Mouse (Mus musculus): ENCODE measurements around the gene Enam. TPM values are rescaled to one million over a fixed set of nuclear protein-coding genes. Genes with fewer than 3 reads are reported as not detected.
"Not testable (repeated sequence)": the region's sequence is repeated elsewhere in the genome, so short reads cannot be mapped to it uniquely, and the experiment has no call there.

The Enam gene
- total RNA-seq (2021) = not detected

DNA sequence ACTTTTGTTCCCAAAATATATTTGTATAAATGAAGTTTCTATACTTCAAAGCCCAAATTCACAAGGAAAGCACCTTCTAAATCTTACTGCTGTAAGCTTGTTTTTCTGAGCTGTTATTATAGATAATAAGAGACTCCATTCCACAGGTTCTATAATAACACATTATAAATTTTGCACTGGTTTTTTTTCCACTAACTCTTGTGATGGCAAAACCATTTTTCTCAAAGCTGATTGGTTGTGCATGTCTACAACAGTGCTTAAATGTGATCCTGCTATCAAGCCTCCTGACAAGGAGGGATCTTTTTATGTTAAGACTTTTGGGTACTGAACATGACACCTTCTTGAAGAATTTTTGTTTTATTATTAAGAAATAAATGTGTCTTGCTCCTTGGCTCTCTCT is at the start of gene Enam:
Gene Enam, plus strand, starts transcription at position 301 of the 400 bp plus-strand sequence.
- intact Hi-C loops (cut with DNase I) = no loop called here
- no peak for DNase-seq (ENCODE audit: low spot score in 2 of 2)

DNA sequence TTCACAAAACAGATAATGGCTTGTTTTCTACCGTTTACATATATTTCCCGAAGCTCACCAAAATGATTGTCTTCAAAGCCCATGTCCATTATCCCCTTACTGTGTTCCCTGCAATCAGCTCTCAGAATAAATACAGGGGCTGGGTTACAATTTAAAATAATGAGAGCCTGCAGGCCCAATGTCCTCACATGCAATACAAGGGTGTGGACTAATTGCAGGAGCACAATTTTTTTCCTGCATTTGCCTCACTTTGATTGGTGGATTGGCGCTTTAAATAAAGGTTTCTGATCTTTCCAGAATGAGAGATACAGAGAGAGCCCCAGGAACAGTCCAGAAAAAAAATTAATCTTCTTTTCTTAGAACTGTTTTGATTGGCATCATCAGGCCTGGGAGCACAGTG is 32.1 kb upstream of the Enam start, which contains the start of gene Ambn:
Gene Ambn, plus strand, starts transcription at position 301 of the 400 bp plus-strand sequence.
- intact Hi-C loops (cut with DNase I) = no loop called here
- no peak for DNase-seq (ENCODE audit: low spot score in 2 of 2)

DNA sequence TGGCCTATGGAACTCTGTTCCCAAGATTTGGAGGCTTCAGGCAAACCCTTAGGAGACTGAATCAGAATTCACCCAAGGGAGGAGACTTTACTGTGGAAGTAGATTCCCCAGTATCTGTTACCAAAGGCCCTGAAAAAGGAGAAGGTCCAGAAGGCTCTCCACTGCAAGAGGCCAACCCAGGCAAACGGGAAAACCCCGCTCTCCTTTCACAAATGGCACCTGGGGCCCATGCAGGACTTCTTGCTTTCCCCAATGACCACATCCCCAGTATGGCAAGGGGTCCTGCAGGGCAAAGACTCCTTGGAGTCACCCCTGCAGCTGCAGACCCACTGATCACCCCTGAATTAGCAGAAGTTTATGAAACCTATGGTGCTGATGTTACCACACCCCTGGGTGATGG is 20.3 kb upstream of the Enam start:
- no peak for DNase-seq (ENCODE audit: low spot score in 2 of 2)
- intact Hi-C loops (cut with DNase I) = no loop called here

DNA sequence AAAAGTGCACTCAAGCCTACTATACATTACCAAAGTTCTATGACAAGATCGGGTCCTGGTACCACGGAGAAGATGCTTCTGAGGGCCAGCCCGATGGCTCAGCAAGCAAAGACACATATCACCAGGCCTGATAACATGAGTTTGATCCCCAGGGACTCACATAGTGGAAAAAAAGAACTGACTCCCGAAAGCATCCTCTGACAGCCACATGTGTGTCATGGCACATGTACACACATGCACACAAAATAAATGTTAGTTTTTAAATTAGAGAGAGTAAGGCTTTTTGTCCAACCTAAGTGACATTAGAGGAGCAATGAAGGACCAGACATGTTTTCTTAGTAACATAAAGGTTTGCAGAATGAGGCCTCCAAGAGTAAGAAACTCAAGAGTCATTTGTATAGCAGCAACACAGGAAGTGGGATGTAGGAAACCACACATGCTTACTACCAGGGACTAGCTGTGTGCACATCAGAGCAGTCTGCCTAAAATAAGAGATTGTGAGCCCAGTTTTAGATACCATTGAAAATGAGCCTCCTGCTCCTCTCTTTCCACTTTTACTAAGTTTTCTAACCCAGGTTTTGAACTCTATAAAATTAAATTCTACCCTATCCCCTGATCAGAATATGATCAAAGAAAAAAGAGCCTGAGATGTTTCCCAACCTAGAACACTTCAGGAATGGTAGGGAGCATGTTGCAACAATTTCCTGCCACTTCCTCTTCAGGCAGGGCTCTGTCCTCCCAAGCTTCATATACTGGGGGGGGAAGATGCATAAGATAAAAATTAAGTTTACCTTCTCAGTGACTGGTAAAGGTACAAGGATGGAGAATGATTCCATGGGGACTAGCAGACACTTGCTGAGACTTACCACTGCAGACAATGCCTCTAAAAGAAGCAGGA is 18.7 kb upstream of the Enam start:
- intact Hi-C loops (cut with DNase I) = no loop called here
- DNase-seq (ENCODE audit: low spot score in 2 of 2) = no peak

DNA sequence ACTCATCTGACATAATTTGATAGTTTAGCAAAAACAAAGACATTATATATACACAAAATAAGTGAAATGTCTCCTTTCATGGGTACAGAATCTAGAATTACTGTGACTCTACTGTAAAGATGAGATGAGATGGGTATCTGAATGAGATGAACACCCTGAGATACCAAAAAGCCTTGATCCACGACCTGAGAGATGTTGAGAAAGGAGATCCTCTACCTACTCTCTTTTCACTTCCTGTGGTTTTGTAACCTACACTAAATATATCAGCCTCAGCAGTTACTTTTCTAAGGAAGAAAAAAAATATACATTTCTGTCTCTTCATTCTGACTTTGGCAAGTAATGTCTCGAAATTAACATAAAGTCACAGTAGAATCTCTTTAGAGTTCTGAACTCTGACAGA is 1.2 kb downstream of the Enam start:
- intact Hi-C loops (cut with DNase I) = no loop called here
- DNase-seq (ENCODE audit: low spot score in 2 of 2) = no peak

DNA sequence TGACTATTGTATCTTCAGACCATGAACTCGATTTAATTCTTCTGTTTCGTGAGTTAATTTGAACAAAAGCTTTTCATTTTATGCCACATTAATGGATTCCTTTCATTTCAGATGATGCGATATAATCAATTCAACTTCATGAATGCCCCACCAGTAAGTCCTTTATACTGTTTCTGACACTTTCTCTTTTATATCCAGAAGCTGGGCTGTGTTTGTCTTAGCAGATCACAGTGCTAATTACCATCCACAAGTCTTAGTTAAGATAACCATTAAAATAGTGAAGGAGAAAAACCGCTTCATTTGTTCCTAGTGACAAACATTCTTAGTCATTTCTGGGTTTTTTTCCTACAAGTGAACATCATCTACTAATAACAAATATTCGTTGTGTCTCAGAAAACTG is 3.3 kb downstream of the Enam start:
- intact Hi-C loops (cut with DNase I) = no loop called here
- no peak for DNase-seq (ENCODE audit: low spot score in 2 of 2)

DNA sequence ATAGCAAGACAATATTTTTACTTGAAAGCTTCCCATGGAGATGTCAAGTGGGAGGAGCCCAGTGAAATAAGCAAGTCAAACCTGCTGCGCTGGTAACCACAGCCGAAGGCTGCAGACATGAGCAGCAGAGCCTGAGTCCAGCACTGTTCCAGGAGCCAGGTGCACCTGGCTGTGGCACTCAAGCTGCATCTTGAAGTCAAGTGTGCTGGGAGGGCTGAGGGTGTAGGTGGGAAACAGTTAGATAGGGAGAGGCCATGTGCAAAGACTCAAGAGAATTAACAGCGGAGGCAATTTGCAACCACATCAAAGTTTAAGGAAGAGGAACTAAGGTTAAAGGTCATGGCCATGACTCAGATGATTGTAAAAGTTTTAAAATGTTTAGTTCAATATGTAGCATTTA is 12.0 kb downstream of the Enam start:
- intact Hi-C loops (cut with DNase I) = no loop called here
- DNase-seq (ENCODE audit: low spot score in 2 of 2) = no peak

DNA sequence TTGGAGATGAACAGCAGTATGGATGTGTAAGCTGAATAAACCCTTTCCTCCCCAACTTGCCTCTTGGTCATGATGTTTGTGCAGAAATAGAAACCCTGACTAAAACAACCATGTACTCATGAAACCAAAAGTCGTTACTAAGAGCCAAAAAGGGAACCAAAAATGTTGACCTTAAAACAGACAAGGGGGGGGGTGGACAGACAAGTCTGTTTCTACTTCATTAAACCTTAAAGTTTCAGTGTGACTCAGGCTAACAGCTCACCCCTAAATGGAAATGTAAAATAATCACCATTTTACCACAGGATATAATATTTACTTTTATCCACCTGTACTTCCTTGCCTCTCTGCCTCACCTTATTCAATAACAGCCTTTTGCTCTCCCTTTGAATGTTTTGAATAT is 20.8 kb downstream of the Enam start:
- intact Hi-C loops (cut with DNase I) = no loop called here
- DNase-seq (ENCODE audit: low spot score in 2 of 2) = no peak

DNA sequence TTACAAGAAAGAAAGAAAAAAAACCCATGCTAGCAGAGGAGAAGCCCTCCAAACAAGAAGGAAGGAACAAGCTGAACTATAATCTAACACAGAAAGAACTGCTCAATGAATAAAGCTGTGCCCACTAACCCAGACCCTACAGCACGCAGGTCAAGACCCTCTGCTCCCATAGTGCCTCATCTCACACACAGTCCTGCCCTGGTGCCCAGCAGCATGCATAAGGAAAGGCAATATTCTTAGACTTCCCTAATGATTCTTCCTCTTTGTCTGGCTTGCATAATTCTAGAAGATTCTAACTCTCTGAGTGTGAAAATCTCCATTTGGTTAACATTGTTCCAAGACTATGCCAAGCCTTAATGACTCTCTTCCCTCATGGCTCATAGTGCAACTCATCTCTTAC is 21.2 kb downstream of the Enam start:
- intact Hi-C loops (cut with DNase I) = no loop called here
- DNase-seq (ENCODE audit: low spot score in 2 of 2) = no peak

DNA sequence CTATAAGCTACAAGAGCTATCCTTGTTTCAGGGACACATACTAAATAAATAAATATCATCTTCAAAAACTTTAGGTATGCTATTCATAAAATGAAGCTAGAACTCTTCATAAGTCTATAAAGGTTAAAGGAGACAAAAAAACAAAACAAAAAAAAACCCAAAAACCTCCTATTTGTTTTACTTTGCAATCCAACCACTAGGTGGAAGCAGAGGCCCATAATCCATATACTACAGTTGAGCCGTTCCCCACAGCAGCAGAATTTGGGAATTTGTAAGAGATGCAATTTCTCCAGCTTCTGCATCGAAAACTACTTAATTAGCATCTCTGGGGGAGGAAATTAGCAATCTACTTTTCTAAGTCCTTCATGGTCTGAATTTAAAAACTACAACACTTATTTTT is 31.5 kb downstream of the Enam start:
- peak; percentile 32 to 40 for DNase-seq (ENCODE audit: low spot score in 2 of 2)
- intact Hi-C loops (cut with DNase I) = no loop called here

DNA sequence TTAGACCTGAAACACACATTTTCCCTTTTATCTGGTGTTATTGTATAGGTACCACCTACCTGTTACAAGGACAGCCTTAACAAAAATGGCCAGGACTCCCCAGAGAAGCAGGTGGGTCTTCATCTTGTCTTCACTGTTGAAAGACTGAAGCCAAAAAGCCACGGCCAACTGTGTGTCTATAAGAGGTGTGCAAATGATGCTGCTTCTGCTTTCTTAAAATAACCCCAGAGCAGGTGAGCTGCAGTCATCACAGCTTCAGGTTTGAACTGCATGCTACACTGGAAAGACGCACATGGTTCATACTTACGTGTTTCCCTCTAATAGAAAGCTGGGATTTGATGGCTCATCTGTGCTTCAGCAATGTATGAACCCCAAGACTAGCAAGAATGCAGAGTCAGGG is 39.9 kb downstream of the Enam start, which contains the start of gene Jchain:
Gene Jchain, minus strand, starts transcription at position 235 of the 400 bp plus-strand sequence.
- no peak for DNase-seq (ENCODE audit: low spot score in 2 of 2)
- intact Hi-C loops (cut with DNase I) = no loop called here

DNA sequence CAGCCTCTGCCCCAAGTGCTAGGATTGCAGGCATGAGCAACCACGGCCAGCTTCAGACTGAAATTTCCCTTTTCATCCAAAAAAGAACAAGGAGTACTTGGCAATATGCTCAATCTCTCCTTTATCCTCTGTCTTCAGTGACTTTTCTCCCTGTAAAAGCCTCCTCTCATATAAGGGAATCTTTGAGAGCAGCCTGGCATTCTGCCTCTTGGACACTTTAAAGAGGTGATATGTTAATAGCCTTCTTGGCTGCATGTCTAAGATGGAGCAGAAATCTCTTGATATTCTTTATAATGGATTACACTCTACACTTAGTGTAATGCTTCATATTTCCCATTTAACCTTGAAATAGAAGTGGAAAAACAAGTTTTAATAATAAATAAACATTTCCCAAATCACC is 43.1 kb downstream of the Enam start:
- intact Hi-C loops (cut with DNase I) = loop anchor here (10.0 kb wide), 1 partner anchor 1676 kb away; no protein-coding TSS in a partner anchor
- DNase-seq (ENCODE audit: low spot score in 2 of 2) = no peak

DNA sequence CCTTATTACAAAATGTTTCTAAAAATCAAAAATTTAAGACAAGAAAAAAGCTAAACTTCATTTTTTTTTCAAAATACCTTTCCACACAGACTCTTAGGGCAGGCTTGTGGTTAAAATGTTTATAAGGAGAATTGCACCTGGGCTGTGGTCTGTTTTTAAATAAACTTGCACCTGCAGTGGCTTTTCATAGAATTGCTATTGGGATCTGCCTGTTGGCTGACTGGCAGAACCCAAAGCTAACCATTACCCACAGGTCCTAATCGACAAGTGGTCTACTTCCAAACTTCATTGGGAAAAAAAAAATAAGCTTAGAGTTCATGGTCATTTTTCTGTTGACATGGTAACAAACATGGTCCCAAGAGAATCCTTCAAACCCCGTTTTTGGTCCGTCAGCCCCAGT is 46.9 kb downstream of the Enam start:
- DNase-seq (ENCODE audit: low spot score in 2 of 2) = no peak
- intact Hi-C loops (cut with DNase I) = loop anchor here (10.0 kb wide), 1 partner anchor 1680 kb away; no protein-coding TSS in a partner anchor

DNA sequence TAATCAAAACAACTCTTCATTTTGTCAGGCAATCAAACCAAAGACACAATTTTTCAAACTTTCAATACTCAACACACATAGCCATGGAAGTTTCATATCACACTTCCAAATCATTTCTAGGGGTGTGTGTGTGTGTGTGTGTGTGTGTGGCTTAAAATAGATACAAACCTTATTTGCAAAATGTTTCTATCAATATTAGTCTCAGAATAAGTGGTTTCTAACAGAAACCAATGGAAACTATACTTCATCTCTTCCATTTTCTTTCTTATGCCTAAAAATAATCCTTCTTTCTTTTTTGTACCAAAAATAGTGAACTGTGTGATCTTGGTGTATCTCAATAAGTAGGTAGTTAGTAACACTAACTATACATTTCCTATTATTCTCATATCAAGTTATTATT is 53.1 kb downstream of the Enam start:
- no peak for DNase-seq (ENCODE audit: low spot score in 2 of 2)
- intact Hi-C loops (cut with DNase I) = no loop called here

DNA sequence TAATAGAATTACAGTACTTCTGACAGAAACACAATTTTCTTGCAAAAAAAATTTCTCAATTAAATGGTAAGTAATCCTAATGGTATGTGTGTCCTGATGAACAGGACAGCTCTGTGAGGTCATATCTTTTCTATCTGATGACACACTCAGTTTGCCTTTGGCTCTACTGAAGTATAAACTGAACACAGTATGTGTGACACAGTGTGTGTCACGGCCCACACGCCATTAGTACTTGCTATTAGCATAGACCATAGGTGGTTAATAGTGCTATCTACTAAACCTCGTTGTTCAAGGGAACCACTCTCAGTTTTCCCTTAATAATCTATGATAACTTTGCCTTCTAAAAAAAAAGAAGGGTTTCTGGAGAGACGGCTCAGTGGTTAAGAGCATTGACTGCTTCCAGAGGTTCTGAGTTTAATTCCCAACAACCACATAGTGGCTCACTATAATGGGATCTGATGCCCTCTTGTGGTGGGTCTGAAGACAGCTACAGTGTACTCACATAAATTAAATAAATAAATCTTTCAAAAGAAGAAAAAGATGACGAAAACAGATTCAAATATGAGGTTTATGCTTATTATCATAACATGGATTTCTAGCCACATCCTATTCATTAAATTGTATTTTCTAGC is 55.0 kb downstream of the Enam start:
- DNase-seq (ENCODE audit: low spot score in 2 of 2) = peak; percentile 46 to 64
- intact Hi-C loops (cut with DNase I) = no loop called here

DNA sequence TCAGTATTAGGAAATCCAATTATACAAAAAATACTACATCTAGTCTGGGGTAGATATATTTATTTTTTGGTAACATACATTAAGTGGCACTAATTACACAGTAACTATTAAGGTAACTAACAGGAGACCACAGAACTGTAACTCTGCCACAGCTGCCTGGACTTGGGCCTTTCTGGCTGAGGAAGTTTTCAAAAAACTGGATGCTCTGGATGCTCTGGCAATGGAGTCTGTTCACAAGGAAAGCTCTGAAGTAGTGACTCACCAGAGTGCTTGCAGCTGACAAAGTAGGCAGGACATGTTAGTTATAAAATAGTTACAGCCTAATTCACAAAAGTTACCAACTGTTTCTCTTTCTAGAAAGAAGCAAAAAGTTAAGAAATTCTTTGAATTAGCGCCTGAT is 56.6 kb downstream of the Enam start:
- DNase-seq (ENCODE audit: low spot score in 2 of 2); intact Hi-C loops (cut with DNase I): not testable (repeated sequence)

DNA sequence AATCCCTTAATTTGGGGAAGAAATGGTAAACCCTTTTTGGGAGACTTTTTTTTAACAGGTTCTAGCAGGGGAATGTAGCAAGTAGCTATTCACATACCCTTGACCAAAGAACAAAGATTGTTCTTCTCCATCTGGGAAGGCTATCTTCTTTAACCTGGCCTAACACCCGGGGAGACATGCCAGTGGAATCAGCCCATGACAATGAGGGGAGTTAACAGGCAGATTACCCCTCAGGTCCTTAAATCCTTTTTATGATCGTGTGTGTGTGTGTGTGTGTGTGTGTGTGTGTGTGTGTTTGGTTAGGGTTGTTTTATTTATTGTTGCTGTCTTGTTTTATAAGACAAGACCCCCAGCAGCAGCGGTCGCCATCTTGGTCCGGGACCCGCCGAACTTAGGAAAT is 57.8 kb downstream of the Enam start:
- DNase-seq (ENCODE audit: low spot score in 2 of 2) = no peak
- intact Hi-C loops (cut with DNase I) = no loop called here

DNA sequence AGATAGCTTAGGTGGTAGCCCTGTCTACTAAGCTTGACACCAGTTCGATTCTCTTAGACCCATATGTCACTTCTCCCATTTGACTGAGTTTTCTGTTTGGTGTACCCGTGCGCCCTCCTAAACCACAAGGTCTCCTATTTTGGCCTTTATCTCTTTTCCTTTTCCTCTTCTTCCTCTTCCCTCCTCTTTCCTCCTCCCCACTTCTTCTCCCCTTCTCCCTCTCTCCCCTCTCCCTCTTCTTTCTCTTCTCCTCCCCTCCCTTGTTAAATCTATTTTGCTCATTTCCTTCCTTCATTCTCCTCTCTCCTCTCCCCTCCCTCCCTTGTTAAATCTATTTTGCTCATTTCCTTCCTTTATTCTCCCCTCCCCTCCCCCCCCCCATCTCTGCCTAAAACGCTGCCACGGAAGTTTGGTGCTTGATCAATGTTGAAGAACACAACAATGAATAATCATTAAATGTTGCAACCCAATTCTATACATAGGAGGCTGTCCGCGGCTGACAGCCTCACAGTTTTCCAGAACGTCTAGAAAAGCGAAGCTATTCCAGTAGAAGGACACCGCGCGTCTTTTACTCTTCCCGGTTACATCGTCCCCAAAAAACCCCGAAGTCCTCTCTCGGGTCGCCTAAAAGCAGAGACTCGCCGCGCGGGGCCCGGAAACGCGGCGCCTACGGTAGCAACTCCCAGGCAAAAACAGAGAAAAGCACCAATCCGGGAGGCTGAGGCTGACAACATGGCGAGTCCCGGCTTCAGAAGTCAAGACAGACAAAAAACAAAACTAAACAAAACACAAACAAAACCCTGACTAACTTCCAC is 65.7 kb downstream of the Enam start:
- no peak for DNase-seq (ENCODE audit: low spot score in 2 of 2)
- intact Hi-C loops (cut with DNase I) = no loop called here

DNA sequence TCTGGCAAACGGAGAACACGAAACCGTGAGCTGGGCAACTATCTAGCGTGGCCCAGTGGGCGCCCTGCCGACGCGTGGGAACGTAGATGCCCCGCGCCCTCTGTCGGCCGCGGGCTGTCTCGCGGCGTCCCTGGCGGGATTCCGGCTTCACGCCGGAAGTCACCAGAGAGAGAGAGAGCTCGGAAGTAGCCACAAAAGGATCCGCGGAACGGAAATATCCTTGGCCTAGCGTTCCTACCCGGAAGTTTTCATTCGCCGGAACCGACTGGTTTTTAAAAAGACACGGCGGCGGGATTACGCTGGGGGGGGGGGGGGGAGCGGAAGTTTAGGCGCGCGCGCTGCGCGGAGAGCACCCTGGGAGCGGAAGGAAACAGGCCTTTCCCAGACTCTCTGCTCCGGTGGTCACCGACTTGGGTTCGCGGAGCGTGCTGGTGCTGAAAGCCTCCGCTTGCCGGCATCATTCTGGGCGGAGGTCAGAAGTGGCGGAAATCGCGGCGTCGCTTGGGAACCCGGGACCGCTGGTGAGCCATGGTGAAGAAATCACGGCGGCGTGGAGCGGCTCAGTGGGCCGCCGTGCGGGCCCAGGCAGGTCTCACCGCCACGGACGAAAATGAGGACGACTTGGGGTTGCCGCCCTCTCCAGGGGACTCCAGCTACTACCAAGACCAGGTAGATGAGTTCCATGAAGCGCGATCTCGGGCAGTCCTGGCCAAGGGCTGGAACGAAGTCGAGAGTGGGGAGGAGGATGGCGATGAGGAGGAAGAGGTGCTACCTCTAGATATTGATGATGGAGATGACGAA is 66.5 kb downstream of the Enam start, which contains the start of gene Utp3:
Gene Utp3, plus strand, starts transcription at position 377 of the 801 bp plus-strand sequence.
- intact Hi-C loops (cut with DNase I) = no loop called here
- peak; percentile 92 to 98 for DNase-seq (ENCODE audit: low spot score in 2 of 2)

Data from left cerebral cortex, postnatal 25 days (tissue).